Mouse (Mus musculus): Measurements from ENCODE around the gene Gmfg. TPM values are rescaled to one million over a fixed set of nuclear protein-coding genes. Genes with fewer than 3 reads are reported as not detected.

The Gmfg gene
- polyA plus RNA-seq, 1 experiment from 2014 or later, result 4.5 TPM

DNA sequence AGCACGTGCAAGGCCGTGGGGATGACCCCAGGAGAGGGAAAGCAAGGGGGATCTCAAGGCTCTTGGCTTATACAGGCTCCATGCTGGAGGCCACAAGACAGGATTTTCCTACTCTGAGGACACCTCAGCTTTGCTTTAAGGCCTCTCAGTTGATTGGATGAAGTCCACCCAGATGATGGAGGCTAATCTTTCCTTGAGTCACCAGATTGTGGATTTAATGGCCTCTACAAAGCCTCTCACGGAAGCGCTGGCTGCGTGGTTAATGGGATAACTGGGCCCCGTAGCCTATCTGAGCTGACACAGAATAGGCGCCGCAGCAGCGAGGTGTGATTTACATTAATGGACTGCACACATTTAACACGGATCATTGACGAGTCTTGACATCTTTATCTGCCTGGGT lies 58.2 kb downstream of the Gmfg start:
- Histone ChIP-seq H3K4me2 (no peak overlapping the region), H3K27me3 (no peaks in the 10 kb centered on the region), H3K4me1 (peaks cover 7% of the 10 kb centered on the region), H3K36me3 (replicated peaks) (no peaks in the 10 kb centered on the region), H3K9ac (no peak overlapping the region), H3K9me3 (no peaks in the 10 kb centered on the region), H3K27ac (no peak overlapping the region), H3K4me3 (replicated peaks) (no peak overlapping the region)
- no peak for ATAC-seq (ENCODE audit: low FRiP score)
- WGBS, result 69% methylated on average over 11 of the region's 11 CpGs

Other genes with a start within 250 kb of the Gmfg start
- gene Eid2, start 169.6 kb upstream of the Gmfg start, polyA plus RNA-seq (2016; fragmentation: Nextera tagmentation; extraction: Ambion mirVana), result 3.8 and 7.1 TPM in 2 replicates
- 24.1 and 27.8 TPM in 2 replicates for gene Eid2b, start 159.7 kb upstream of the Gmfg start, polyA plus RNA-seq (2016; fragmentation: Nextera tagmentation; extraction: Ambion mirVana)
- 0.41 and 0.94 TPM in 2 replicates for gene Selenov, start 146.3 kb upstream of the Gmfg start, polyA plus RNA-seq (2016; fragmentation: Nextera tagmentation; extraction: Ambion mirVana)
- 42.9 and 43.5 TPM in 2 replicates for gene Dll3, start 135.2 kb upstream of the Gmfg start, polyA plus RNA-seq (2016; fragmentation: Nextera tagmentation; extraction: Ambion mirVana)
- gene Timm50, start 125.4 kb upstream of the Gmfg start, polyA plus RNA-seq (2016; fragmentation: Nextera tagmentation; extraction: Ambion mirVana), result 189 and 196 TPM in 2 replicates
- gene Supt5, start 98.7 kb upstream of the Gmfg start, polyA plus RNA-seq (2016; fragmentation: Nextera tagmentation; extraction: Ambion mirVana), result 106 and 117 TPM in 2 replicates
- 594 and 628 TPM in 2 replicates for gene Rps16, start 86.8 kb upstream of the Gmfg start, polyA plus RNA-seq (2016; fragmentation: Nextera tagmentation; extraction: Ambion mirVana)
- 67.0 and 69.7 TPM in 2 replicates for gene Plekhg2, start 64.8 kb upstream of the Gmfg start, polyA plus RNA-seq (2016; fragmentation: Nextera tagmentation; extraction: Ambion mirVana)
- 5.1 and 5.5 TPM in 2 replicates for gene Zfp36, start 57.2 kb upstream of the Gmfg start, polyA plus RNA-seq (2016; fragmentation: Nextera tagmentation; extraction: Ambion mirVana)
- gene Med29, start 44.7 kb upstream of the Gmfg start, polyA plus RNA-seq (2016; fragmentation: Nextera tagmentation; extraction: Ambion mirVana), result 43.1 and 43.6 TPM in 2 replicates
- gene Paf1, start 44.5 kb upstream of the Gmfg start, polyA plus RNA-seq (2016; fragmentation: Nextera tagmentation; extraction: Ambion mirVana), result 84.6 and 86.2 TPM in 2 replicates
- 6.7 and 8.8 TPM in 2 replicates for gene Lrfn1, start 14.5 kb downstream of the Gmfg start, polyA plus RNA-seq (2016; fragmentation: Nextera tagmentation; extraction: Ambion mirVana)
- gene Ifnl2, start 73.0 kb downstream of the Gmfg start, polyA plus RNA-seq (2016; fragmentation: Nextera tagmentation; extraction: Ambion mirVana), result not detected in 2 replicates
- gene Ifnl3, start 85.4 kb downstream of the Gmfg start, polyA plus RNA-seq (2016; fragmentation: Nextera tagmentation; extraction: Ambion mirVana), result not detected in 2 replicates
- not detected in 2 replicates for gene Sycn, start 103.4 kb downstream of the Gmfg start, polyA plus RNA-seq (2016; fragmentation: Nextera tagmentation; extraction: Ambion mirVana)
- not detected in 2 replicates for gene Nccrp1, start 109.8 kb downstream of the Gmfg start, polyA plus RNA-seq (2016; fragmentation: Nextera tagmentation; extraction: Ambion mirVana)
- gene Samd4b, start 160.7 kb downstream of the Gmfg start, polyA plus RNA-seq (2016; fragmentation: Nextera tagmentation; extraction: Ambion mirVana), result 35.6 and 37.6 TPM in 2 replicates
- 41.0 and 43.9 TPM in 2 replicates for gene Pak4, start 160.7 kb downstream of the Gmfg start, polyA plus RNA-seq (2016; fragmentation: Nextera tagmentation; extraction: Ambion mirVana)
- gene Acp7, start 193.9 kb downstream of the Gmfg start, polyA plus RNA-seq (2016; fragmentation: Nextera tagmentation; extraction: Ambion mirVana), result not detected in 2 replicates

Measured in forebrain, embryonic 12.5 days (tissue).